Mouse (Mus musculus) midbrain, embryonic 12.5 days (tissue): ENCODE measurements around the gene Hnrnph3. TPM values are rescaled to one million over a fixed set of nuclear protein-coding genes. Genes with fewer than 3 reads are reported as not detected.

Experiments
- ATAC-seq: fragments of 200-750 bp; cut with Nextera tagmentation; 2 replicates; pipeline ENCODE4 v1.8.0; 2017; ENCODE audit warnings: low read depth, moderate TSS enrichment, moderate library complexity; ENCODE audit not compliant: low FRiP score
- H3K27ac ChIP-seq: fragments of 300-500 bp; sonication (generic); replicated peaks from 2 replicates; pipeline ENCODE4 v1.5.1; 2016; ENCODE audit warnings: mild to moderate bottlenecking
- H3K27me3 ChIP-seq: fragments of 300-500 bp; sonication (generic); 2 replicates; pipeline ENCODE4 v1.6.1; 2016; ENCODE audit warnings: mild to moderate bottlenecking
- H3K36me3 ChIP-seq: fragments of 300-500 bp; sonication (generic); 2 replicates; pipeline ENCODE4 v1.6.1; 2016
- H3K4me1 ChIP-seq: fragments of 300-500 bp; sonication (generic); 2 replicates; pipeline ENCODE4 v1.6.1; 2016
- H3K4me2 ChIP-seq: fragments of 300-500 bp; sonication (generic); replicated peaks from 2 replicates; pipeline ENCODE4 v1.6.1; 2016; ENCODE audit warnings: mild to moderate bottlenecking, moderate library complexity
- H3K4me3 ChIP-seq: fragments of 300-500 bp; sonication (generic); 2 replicates; pipeline ENCODE4 v1.5.1; 2016; ENCODE audit warnings: mild to moderate bottlenecking
- H3K9ac ChIP-seq: fragments of 300-500 bp; sonication (generic); replicated peaks from 2 replicates; pipeline ENCODE4 v1.6.1; 2016; ENCODE audit warnings: mild to moderate bottlenecking, moderate library complexity
- H3K9me3 ChIP-seq: fragments of 300-500 bp; sonication (generic); 2 replicates; pipeline ENCODE4 v1.6.1; 2016; ENCODE audit warnings: mild to moderate bottlenecking
- WGBS: fragments of 180-500 bp; shearing (Covaris S2); methylation state at CpG from one replicate; pipeline ENCODE4 v1.1.7; 2016; 5-methylcytosine and 5-hydroxymethylcytosine counted together
- polyA plus RNA-seq: library from polyadenylated mRNA; unstranded; fragments of >200 nt; fragmentation: Nextera tagmentation; extraction: Ambion mirVana; gene quantifications from 2 replicates; pipeline ENCODE4 v1.2.1, GENCODE M21; 2016

The Hnrnph3 gene
- polyA plus RNA-seq, 1 experiment from 2014 or later, result 265 TPM

DNA sequence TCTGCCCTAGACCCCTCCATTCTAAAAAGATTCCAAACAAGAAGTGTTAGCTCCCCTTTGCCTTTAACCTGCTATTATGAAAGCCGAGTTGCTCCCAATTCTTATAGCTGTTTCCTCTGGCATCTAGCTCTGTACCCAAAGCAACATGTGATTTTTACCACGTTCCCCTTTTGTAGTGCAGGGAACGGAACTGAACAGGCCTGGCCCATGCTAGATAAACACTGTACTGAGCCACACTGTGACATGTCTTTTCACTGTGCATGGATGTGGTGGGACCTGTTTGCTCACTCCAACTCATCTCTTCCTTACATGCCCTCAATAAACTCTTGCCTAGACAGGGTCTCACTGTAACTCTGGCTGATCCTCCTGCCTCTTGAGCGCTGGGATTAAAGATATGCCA, 13.7 kb downstream of the Hnrnph3 start:
- H3K9me3 ChIP-seq, result no peaks in the 10 kb centered on the region
- ATAC-seq, result no peak
- H3K27me3 ChIP-seq, result no peaks in the 10 kb centered on the region
- H3K4me1 ChIP-seq, result no peaks in the 10 kb centered on the region
- H3K36me3 ChIP-seq, result peaks cover 91% of the 10 kb centered on the region
- no peak overlapping the region for H3K4me2 ChIP-seq
- H3K27ac ChIP-seq, result no peak overlapping the region
- WGBS, result 88% methylated on average over 4 of the region's 4 CpGs
- no peak overlapping the region for H3K9ac ChIP-seq
- H3K4me3 ChIP-seq, result no peak overlapping the region

DNA sequence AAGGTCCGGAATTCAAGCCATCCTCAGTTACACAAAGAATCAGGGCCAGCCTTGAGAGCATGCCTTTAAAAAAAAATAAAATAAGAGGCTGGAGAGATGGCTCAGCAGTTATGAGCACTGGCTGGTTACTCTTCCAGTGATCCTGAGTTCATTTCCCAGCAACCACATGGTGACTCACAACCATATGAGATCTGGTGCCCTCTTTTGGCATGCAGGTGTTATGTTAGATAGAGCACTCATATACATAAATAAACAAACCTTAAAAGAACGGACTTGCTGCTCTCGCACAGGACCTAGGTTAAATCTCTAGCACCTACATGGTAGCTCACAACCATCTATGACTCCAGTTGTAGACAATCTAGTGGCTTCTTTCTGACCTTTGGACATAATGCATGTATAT, 15.8 kb downstream of the Hnrnph3 start:
- no peaks in the 10 kb centered on the region for H3K4me1 ChIP-seq
- H3K36me3 ChIP-seq, result peaks cover 90% of the 10 kb centered on the region
- no peak overlapping the region for H3K27ac ChIP-seq
- no peak for ATAC-seq
- H3K4me2 ChIP-seq, result no peak overlapping the region
- 72% methylated on average over 3 of the region's 3 CpGs for WGBS
- no peaks in the 10 kb centered on the region for H3K9me3 ChIP-seq
- H3K27me3 ChIP-seq, result no peaks in the 10 kb centered on the region
- H3K4me3 ChIP-seq, result no peak overlapping the region
- no peak overlapping the region for H3K9ac ChIP-seq

DNA sequence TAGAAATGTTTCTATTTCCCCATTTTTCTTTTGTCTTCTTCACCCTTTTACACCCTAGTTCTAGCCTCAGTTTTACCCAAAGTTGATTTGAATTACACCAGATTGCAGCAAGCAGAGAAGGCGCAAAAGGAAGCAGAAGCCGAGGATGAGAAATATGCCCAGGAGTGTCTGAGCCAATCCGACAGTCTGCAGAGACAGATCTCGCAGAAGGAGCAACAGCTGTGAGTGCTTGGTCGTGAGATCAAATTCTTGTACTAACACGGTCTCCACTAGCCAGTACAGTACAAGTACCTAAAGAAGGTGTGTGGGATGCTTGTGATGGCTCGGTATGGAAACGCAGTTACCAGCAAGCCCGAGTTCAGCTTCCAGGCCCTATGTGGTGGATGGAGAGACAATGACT, 19.5 kb downstream of the Hnrnph3 start:
- Histone ChIP-seq H3K27ac (no peak overlapping the region), H3K4me3 (no peak overlapping the region), H3K4me1 (no peaks in the 10 kb centered on the region), H3K9me3 (no peaks in the 10 kb centered on the region), H3K4me2 (no peak overlapping the region), H3K9ac (no peak overlapping the region), H3K36me3 (peaks cover 90% of the 10 kb centered on the region), H3K27me3 (no peaks in the 10 kb centered on the region)
- 91% methylated on average over 9 of the region's 9 CpGs for WGBS
- no peak for ATAC-seq

DNA sequence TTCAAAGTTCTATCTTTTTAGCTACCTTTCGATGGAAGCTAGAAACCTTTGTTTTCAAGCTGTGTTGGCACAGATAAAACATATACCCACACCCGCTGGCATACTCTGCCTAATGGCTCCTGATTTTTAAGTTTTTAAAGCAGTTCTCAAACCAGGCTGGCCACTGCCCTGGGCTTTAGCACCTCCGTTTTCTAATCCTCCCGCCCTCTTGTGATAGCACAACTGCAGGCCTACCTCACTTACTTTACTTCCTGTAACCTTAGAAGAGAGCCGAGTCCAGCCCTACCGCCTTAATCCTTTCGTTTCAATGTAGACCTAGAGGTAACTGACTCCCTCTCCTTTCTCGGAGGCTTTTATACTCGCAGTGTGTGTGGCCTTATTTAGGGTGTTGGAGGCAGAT, 20.8 kb downstream of the Hnrnph3 start:
- Histone ChIP-seq H3K36me3 (peaks cover 93% of the 10 kb centered on the region), H3K27ac (no peak overlapping the region), H3K27me3 (no peaks in the 10 kb centered on the region), H3K9ac (no peak overlapping the region), H3K4me2 (no peak overlapping the region), H3K9me3 (no peaks in the 10 kb centered on the region), H3K4me1 (no peaks in the 10 kb centered on the region), H3K4me3 (no peak overlapping the region)
- no peak for ATAC-seq
- WGBS, result 84% methylated on average over 9 of the region's 9 CpGs

DNA sequence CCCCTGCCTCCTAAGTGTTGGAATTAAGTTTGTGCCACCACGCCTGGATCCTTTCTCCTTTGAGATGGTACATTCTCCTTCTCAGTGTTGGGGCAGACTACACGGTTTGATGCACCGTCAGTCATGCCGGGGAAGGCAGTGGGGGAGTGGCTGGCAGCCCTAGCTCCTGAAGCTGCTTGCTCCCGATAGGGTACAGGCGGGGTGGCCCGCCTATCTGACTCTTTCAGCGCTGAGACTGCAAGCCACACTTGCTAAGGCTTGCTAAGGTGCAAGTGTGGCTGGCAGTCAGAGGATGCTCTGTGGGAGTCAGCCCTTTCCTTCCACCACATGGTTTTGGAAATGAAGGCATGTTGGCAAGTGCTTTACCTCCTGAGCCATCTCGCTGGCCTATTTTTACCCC, 23.4 kb downstream of the Hnrnph3 start:
- ATAC-seq, result no peak
- WGBS, result 61% methylated on average over 9 of the region's 9 CpGs
- no peak overlapping the region for H3K4me2 ChIP-seq
- H3K9me3 ChIP-seq, result no peaks in the 10 kb centered on the region
- no peak overlapping the region for H3K9ac ChIP-seq
- no peaks in the 10 kb centered on the region for H3K4me1 ChIP-seq
- H3K27ac ChIP-seq, result no peak overlapping the region
- no peak overlapping the region for H3K4me3 ChIP-seq
- peaks cover 91% of the 10 kb centered on the region for H3K36me3 ChIP-seq
- H3K27me3 ChIP-seq, result no peaks in the 10 kb centered on the region

DNA sequence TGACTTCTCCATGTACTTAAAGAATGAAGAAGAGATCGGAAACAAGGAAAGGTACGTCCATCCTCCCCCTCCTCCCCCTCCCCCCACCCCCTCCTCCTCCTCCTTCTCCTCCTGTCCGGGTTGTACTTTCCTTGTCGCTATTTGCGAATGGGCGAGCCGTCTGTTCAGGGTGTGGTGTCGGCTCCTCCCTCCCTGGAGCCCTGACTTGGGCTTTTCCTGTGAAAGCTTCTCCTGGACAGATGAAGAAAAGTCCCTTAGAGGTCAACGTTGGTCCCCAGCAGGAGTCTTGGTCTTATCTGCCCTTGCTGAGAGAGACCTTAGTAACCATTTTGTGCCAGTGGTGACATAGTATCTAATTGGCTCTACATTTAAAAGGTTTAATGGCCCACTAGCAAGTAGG, 30.0 kb downstream of the Hnrnph3 start:
- H3K4me3 ChIP-seq, result no peak overlapping the region
- ATAC-seq, result no peak
- H3K27ac ChIP-seq, result no peak overlapping the region
- WGBS, result 91% methylated on average over 4 of the region's 9 CpGs
- H3K4me2 ChIP-seq, result no peak overlapping the region
- H3K27me3 ChIP-seq, result no peaks in the 10 kb centered on the region
- H3K9me3 ChIP-seq, result no peaks in the 10 kb centered on the region
- H3K4me1 ChIP-seq, result no peaks in the 10 kb centered on the region
- peaks cover 92% of the 10 kb centered on the region for H3K36me3 ChIP-seq
- H3K9ac ChIP-seq, result no peak overlapping the region

DNA sequence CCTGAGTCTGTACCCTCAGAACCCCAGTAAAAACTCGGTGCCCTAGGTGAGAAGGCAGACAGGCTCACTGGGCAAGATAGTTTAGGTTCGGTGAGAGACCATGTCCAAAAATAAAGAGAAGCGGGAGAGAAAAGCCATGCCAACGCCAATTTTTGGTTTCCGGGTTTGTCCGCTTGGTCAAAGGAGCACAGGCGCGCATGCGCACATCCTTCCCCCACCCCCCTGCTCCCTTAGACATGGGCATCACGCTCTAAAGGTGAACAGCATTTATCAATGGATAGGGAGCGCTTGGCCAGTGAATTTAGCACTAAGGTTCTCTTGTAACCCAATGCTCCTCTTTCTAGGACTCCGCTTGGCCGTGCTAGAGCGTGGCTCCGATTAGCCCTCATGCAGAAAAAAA, 33.4 kb downstream of the Hnrnph3 start:
- Histone ChIP-seq H3K36me3 (peaks cover 77% of the 10 kb centered on the region), H3K4me1 (no peaks in the 10 kb centered on the region)
- 95% methylated on average over 15 of the region's 15 CpGs for WGBS

DNA sequence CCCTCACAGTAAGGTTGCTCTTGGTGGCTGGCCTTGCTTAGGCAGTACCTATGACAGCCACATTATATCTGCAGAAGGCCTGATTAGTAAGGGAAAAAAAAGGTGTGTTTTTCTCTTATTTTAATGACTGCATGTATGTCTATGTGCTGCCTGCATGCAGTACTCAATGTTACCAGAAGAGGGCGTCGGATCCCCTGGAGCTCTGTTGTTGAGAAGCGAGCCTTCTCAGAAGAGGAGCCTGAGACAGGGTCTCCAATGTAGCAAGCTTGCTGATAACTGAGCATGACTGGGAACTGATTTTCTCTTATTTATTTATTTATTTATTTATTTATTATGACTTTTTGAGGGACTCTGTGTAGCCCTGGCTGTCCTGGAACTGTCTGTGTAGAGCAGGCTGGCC, 36.7 kb downstream of the Hnrnph3 start:
- no peak overlapping the region for H3K4me3 ChIP-seq
- 25% methylated on average over 3 of the region's 3 CpGs for WGBS
- H3K9ac ChIP-seq, result no peak overlapping the region
- no peaks in the 10 kb centered on the region for H3K9me3 ChIP-seq
- peaks cover 76% of the 10 kb centered on the region for H3K36me3 ChIP-seq
- no peaks in the 10 kb centered on the region for H3K27me3 ChIP-seq
- H3K4me2 ChIP-seq, result no peak overlapping the region
- no peak for ATAC-seq
- no peak overlapping the region for H3K27ac ChIP-seq
- H3K4me1 ChIP-seq, result no peaks in the 10 kb centered on the region

More for the DNA sequence above, 33.4 kb downstream of the Hnrnph3 start:
- ATAC-seq, result no peak
- Histone ChIP-seq H3K9me3 (no peaks in the 10 kb centered on the region), H3K27ac (no peak overlapping the region), H3K27me3 (no peaks in the 10 kb centered on the region), H3K4me3 (no peak overlapping the region), H3K4me2 (no peak overlapping the region), H3K9ac (no peak overlapping the region)

DNA sequence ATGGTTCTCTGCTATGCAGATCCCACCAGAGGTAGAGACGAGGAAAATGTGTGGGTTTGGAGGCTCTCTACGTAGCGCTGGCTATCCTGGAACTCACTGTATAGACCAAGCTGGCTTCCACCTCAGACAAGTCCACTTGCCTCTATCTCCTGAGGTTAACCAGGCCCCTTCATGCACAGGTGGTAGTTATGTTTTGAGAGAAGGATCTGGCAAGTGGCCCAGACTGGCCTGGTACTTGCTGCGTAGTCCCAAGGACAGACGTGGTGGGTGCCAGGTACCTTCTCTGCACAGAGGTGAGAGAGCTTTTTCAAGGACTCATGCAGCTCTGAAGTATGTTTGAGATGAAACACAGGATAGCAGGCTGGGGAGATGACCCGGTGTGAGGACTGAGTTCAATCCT, 39.5 kb downstream of the Hnrnph3 start:
- Histone ChIP-seq H3K27me3 (no peaks in the 10 kb centered on the region), H3K4me2 (no peak overlapping the region), H3K27ac (no peak overlapping the region), H3K9ac (no peak overlapping the region), H3K9me3 (no peaks in the 10 kb centered on the region), H3K36me3 (peaks cover 53% of the 10 kb centered on the region), H3K4me3 (no peak overlapping the region), H3K4me1 (peaks cover 7% of the 10 kb centered on the region)
- ATAC-seq, result no peak
- 93% methylated on average over 6 of the region's 6 CpGs for WGBS

DNA sequence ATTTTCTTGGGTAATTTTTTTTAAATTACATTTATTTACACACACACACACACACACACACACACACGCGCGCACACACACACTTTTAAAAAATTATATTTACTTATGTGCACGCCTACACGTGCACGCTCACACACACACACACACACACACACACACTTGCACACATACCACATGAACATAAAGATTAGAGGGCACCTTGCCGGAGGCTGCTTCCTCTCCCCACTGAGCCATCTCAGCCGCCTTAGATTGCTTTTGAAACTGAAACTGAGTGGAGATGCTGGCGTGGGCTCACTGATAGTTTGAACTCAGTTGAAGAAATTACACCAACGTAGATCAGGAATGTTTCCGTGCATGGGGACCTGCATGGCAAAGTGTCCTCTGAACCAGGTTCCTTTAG, 39.9 kb downstream of the Hnrnph3 start:
- WGBS, result 94% methylated on average over 11 of the region's 11 CpGs
- Histone ChIP-seq H3K4me3 (no peak overlapping the region), H3K4me2 (no peak overlapping the region), H3K4me1 (peaks cover 8% of the 10 kb centered on the region), H3K36me3 (peaks cover 49% of the 10 kb centered on the region), H3K27me3 (peaks cover 2% of the 10 kb centered on the region; the same call in 1 of the 2 replicates), H3K27ac (no peak overlapping the region), H3K9me3 (no peaks in the 10 kb centered on the region), H3K9ac (no peak overlapping the region)
- ATAC-seq, result no peak

DNA sequence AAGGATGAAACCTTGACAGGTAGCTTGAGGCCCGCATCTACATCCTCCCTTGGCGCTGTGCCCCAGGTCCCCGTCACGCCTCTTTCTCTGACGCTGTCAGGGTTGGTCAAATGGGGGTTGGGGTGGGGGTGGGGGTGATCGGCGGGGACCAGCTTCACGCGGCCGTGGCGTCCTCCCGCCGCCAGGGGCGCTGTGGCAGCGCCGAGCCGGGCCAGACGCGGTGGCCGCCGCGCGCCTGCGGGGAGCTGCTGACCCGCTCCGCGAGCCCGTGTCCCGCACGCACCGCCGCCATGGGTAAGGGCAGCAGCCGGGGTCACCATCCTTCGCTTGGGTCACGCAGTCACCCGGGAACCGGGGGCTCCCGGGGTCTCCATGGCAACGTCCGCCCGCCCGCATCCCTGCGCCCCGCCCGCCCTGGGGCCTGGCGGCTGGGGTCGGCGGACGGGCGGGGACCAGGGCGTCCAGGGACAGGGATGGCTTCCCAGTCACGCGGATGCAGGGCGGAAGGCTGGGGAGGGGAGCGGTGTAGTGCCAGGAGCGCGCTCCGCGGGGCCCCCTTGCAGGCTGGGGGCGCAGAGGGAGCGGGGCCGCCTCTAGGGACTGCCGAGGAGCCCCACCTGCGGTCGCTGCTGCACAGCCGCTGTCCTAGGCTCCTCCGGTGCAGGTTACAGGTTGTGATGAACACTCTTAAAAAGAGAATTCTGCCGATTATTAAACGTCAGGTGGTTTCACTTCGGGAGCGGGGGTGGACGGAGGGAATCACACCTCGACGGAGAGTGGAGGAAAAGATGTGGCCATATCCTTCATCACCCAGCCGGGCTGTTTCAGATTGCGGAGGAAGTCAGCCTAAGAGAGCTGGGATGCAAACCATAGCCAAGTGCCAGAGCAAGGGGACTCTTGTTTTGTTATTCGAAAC, 43.7 kb downstream of the Hnrnph3 start, which contains the start of gene Rufy2:
Gene Rufy2, plus strand, starts transcription at position 185 of the 916 bp plus-strand sequence.
- no peaks in the 10 kb centered on the region for H3K9me3 ChIP-seq

DNA sequence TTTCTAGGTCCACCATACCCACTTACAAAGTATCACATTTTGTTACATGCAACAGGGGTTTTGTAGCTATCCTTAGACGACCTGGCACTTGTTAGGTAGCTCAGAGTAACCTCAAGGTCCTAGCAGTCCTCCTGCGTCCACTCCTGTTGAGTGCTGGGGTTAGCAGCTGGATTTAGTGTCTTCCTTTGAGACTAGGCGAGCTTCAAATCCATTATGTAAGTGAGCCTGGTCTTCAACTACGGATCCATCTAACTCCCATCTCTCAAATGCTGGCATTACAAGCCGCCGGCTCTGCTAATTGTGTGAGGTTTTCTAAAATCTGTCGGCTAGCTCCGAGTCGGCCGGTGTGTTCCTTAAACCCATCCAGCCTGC, 44.4 kb downstream of the Hnrnph3 start:
- Histone ChIP-seq H3K9ac (peak overlapping the region; percentile 95), H3K4me1 (peaks cover 8% of the 10 kb centered on the region), H3K4me3 (peak overlapping the region; percentile 97), H3K36me3 (peaks cover 27% of the 10 kb centered on the region), H3K27ac (peak overlapping the region; percentile 86), H3K9me3 (no peaks in the 10 kb centered on the region), H3K4me2 (peak overlapping the region; percentile 63), H3K27me3 (peaks cover 9% of the 10 kb centered on the region; the same call in 1 of the 2 replicates)
- ATAC-seq, result peak; percentile 3; the same call in 1 of the 2 replicates
- WGBS, result 8% methylated on average over 10 of the region's 10 CpGs

More for the DNA sequence above, 43.7 kb downstream of the Hnrnph3 start, which contains the start of gene Rufy2:
- peak within 1 kb of the TSS; percentile 86 for H3K27ac ChIP-seq
- WGBS, result 2% methylated on average over 65 of the region's 77 CpGs
- ATAC-seq, result peak; percentile 95
- peak within 1 kb of the TSS; percentile 97 for H3K4me3 ChIP-seq
- peaks cover 32% of the 10 kb centered on the region for H3K36me3 ChIP-seq
- H3K27me3 ChIP-seq, result peaks cover 9% of the 10 kb centered on the region; the same call in 1 of the 2 replicates
- peak within 1 kb of the TSS; percentile 95 for H3K9ac ChIP-seq
- H3K4me2 ChIP-seq, result peak within 1 kb of the TSS; percentile 63
- H3K4me1 ChIP-seq, result peaks cover 8% of the 10 kb centered on the region
